Mouse (Mus musculus): Measurements from ENCODE around the gene Fermt1.

- TF ChIP-seq CTCF (conservative IDR thresholded peaks at IDR 0.05; ENCODE audit: insufficient read depth, insufficient read length, low read depth, low read length) (no peak), POLR2A (IDR thresholded peaks at IDR 0.05; ENCODE audit: low read depth, low read length) (no peak)
These were observed 27.6 kb upstream of the Fermt1 start for GRCm38 (mm10) chr2:132973346-132973745.
